Mouse (Mus musculus): ENCODE data around the gene Srsf3.
"Not testable (repeated sequence)": the region's sequence is repeated elsewhere in the genome, so short reads cannot be mapped to it uniquely, and the experiment has no call there.

The Srsf3 gene

GRCm38 (mm10) chr17:29018292-29018984 lies 14.0 kb upstream of the Srsf3 start:
- no peak for DNase-seq (ENCODE audit: low spot score in 2 of 2)

- no peak for DNase-seq (ENCODE audit: low spot score in 2 of 2)
Measured at GRCm38 (mm10) chr17:29019391-29019790, 13.0 kb upstream of the Srsf3 start.

GRCm38 (mm10) chr17:29020444-29020843 lies 12.0 kb upstream of the Srsf3 start:
- DNase-seq (ENCODE audit: low spot score in 2 of 2): no peak

GRCm38 (mm10) chr17:29022230-29022819 lies 10.1 kb upstream of the Srsf3 start:
- no peak for DNase-seq (ENCODE audit: low spot score in 2 of 2)

GRCm38 (mm10) chr17:29023346-29023745 lies 9.1 kb upstream of the Srsf3 start:
- DNase-seq (ENCODE audit: low spot score in 2 of 2): no peak

GRCm38 (mm10) chr17:29024047-29024892 lies 8.2 kb upstream of the Srsf3 start:
- DNase-seq (ENCODE audit: low spot score in 2 of 2): no peak

- DNase-seq (ENCODE audit: low spot score in 2 of 2): no peak
Measured at GRCm38 (mm10) chr17:29024896-29025565, 7.4 kb upstream of the Srsf3 start.

- DNase-seq (ENCODE audit: low spot score in 2 of 2): no peak
Measured at GRCm38 (mm10) chr17:29026652-29027356, 5.6 kb upstream of the Srsf3 start.

- DNase-seq (ENCODE audit: low spot score in 2 of 2): no peak
Measured at GRCm38 (mm10) chr17:29030321-29031034, 1.9 kb upstream of the Srsf3 start.

- DNase-seq (ENCODE audit: low spot score in 2 of 2): not testable (repeated sequence)
Measured at GRCm38 (mm10) chr17:29031085-29031711, 1.2 kb upstream of the Srsf3 start.

GRCm38 (mm10) chr17:29031771-29032273 lies 606 bp upstream of the Srsf3 start:
- DNase-seq (ENCODE audit: low spot score in 2 of 2): no peak

- no peak for DNase-seq (ENCODE audit: low spot score in 2 of 2)
Measured at GRCm38 (mm10) chr17:29033569-29034061, 1.2 kb downstream of the Srsf3 start.

- no peak for DNase-seq (ENCODE audit: low spot score in 2 of 2)
Measured at GRCm38 (mm10) chr17:29034264-29034663, 1.8 kb downstream of the Srsf3 start.

- no peak for DNase-seq (ENCODE audit: low spot score in 2 of 2)
Measured at GRCm38 (mm10) chr17:29035506-29035905, 3.1 kb downstream of the Srsf3 start.

- DNase-seq (ENCODE audit: low spot score in 2 of 2): no peak
Measured at GRCm38 (mm10) chr17:29039351-29039750, 6.9 kb downstream of the Srsf3 start.

GRCm38 (mm10) chr17:29041632-29042031 lies 9.2 kb downstream of the Srsf3 start:
- DNase-seq (ENCODE audit: low spot score in 2 of 2): not testable (repeated sequence)

- DNase-seq (ENCODE audit: low spot score in 2 of 2): no peak
Measured at GRCm38 (mm10) chr17:29042569-29042968, 10.1 kb downstream of the Srsf3 start.

- DNase-seq (ENCODE audit: low spot score in 2 of 2): no peak
Measured at GRCm38 (mm10) chr17:29043583-29043982, 11.2 kb downstream of the Srsf3 start.

GRCm38 (mm10) chr17:29044146-29044924 lies 11.9 kb downstream of the Srsf3 start:
- no peak for DNase-seq (ENCODE audit: low spot score in 2 of 2)
